Mouse (Mus musculus) heart, postnatal 0 days (tissue): ENCODE measurements at regions not wholly inside any gene's neighbourhood (a gene's known extent, or its start where the extent isn't known, plus 50 kb on each side); places are given as distances from the start of the nearest gene placed in this dataset.
A peak's percentile ranks its signal among the peaks of the same experiment; 100 is the strongest.
"Not testable (repeated sequence)": the region's sequence is repeated elsewhere in the genome, so short reads cannot be mapped to it uniquely, and the experiment has no call there.

Source experiments
- ATAC-seq: fragments of 200-750 bp; cut with Nextera tagmentation; 2 replicates; pipeline ENCODE4 v1.8.0; 2017; ENCODE audit warnings: low read depth, moderate number of reproducible peaks, moderate library complexity; ENCODE audit not compliant: insufficient read depth
- DNase-seq: peaks from one replicate; pipeline ENCODE4 v3.0.0-alpha.2; 2016; ENCODE audit warnings: low spot score
- H3K27ac ChIP-seq: fragments of 300-500 bp; sonication (generic); 2 replicates; pipeline ENCODE4 v1.5.1; 2014; ENCODE audit warnings: low read depth, mild to moderate bottlenecking
- H3K27me3 ChIP-seq: fragments of 300-500 bp; sonication (generic); 2 replicates; pipeline ENCODE4 v1.6.1; 2014; ENCODE audit warnings: low read length, mixed read lengths; ENCODE audit not compliant: control insufficient read depth, insufficient read depth
- H3K36me3 ChIP-seq: fragments of 300-500 bp; sonication (generic); replicated peaks from 2 replicates; pipeline ENCODE4 v1.6.1; 2014; ENCODE audit warnings: low read length, mixed read lengths; ENCODE audit not compliant: control insufficient read depth, insufficient read depth
- H3K4me1 ChIP-seq: fragments of 300-500 bp; sonication (generic); 2 replicates; pipeline ENCODE4 v1.6.1; 2014; ENCODE audit warnings: antibody characterized with exemption; ENCODE audit not compliant: control insufficient read depth, insufficient read depth
- H3K4me2 ChIP-seq: fragments of 300-500 bp; sonication (generic); 2 replicates; pipeline ENCODE4 v1.6.1; 2014; ENCODE audit warnings: low read depth, mild to moderate bottlenecking, low read length, moderate library complexity
- H3K4me3 ChIP-seq: fragments of 300-500 bp; sonication (generic); 2 replicates; pipeline ENCODE4 v1.5.1; 2014; ENCODE audit warnings: low read depth, low read length
- H3K9ac ChIP-seq: fragments of 300-500 bp; sonication (generic); replicated peaks from 2 replicates; pipeline ENCODE4 v1.6.1; 2014; ENCODE audit warnings: low read depth, low read length, mixed read lengths
- H3K9me3 ChIP-seq: fragments of 300-500 bp; sonication (generic); replicated peaks from 2 replicates; pipeline ENCODE4 v1.6.1; 2016; ENCODE audit warnings: low read length; ENCODE audit not compliant: control insufficient read depth
- CTCF ChIP-seq: IDR thresholded peaks from 2 replicates; pipeline ENCODE4 v1.5.1; 2016; ENCODE audit warnings: antibody characterized with exemption, control low read depth, low read depth
- EP300 ChIP-seq: IDR thresholded peaks from 2 replicates; pipeline ENCODE4 v1.6.1; 2016; ENCODE audit warnings: antibody characterized with exemption, low read depth
- WGBS: fragments of 180-500 bp; shearing (Covaris S2); extraction: QIAGEN DNeasy Blood & Tissue Kit; methylation state at CpG from one replicate; pipeline ENCODE4 v1.1.7; 2014; 5-methylcytosine and 5-hydroxymethylcytosine counted together

- Histone ChIP-seq H3K27ac (no peak overlapping the region), H3K27me3 (no peaks in the 10 kb centered on the region), H3K36me3 (no peaks in the 10 kb centered on the region), H3K4me1 (no peaks in the 10 kb centered on the region), H3K4me3 (no peak overlapping the region), H3K9ac (no peak overlapping the region), H3K4me2 (no peak overlapping the region; the same call in 1 of the 2 replicates), H3K9me3 (no peaks in the 10 kb centered on the region)
- ATAC-seq: no peak
- DNase-seq: no peak
- WGBS: 14% methylated on average over 7 of the region's 7 CpGs
- TF ChIP-seq CTCF (no peak), EP300 (no peak)
These were observed 299.6 kb downstream of the Chl1 start for GRCm38 (mm10) chr6:103809986-103810341.

GRCm38 (mm10) chr6:103810342-103811001 lies 300.1 kb downstream of the Chl1 start:
- ATAC-seq: no peak
- Histone ChIP-seq H3K9me3 (no peaks in the 10 kb centered on the region), H3K4me3 (no peak overlapping the region), H3K4me1 (no peaks in the 10 kb centered on the region), H3K4me2 (peak overlapping the region; percentile 4; the same call in 1 of the 2 replicates), H3K36me3 (no peaks in the 10 kb centered on the region), H3K9ac (no peak overlapping the region), H3K27me3 (no peaks in the 10 kb centered on the region), H3K27ac (no peak overlapping the region)
- TF ChIP-seq CTCF (no peak), EP300 (no peak)
- DNase-seq: no peak
- 3% methylated on average over 13 of the region's 13 CpGs for WGBS

GRCm38 (mm10) chr6:103816396-103816795 lies 306.0 kb downstream of the Chl1 start:
- not testable (repeated sequence) for H3K9ac ChIP-seq, H3K4me2 ChIP-seq, H3K36me3 ChIP-seq, H3K9me3 ChIP-seq, H3K27me3 ChIP-seq, DNase-seq, ATAC-seq, H3K27ac ChIP-seq, H3K4me1 ChIP-seq, H3K4me3 ChIP-seq
- WGBS: 71% methylated on average over 5 of the region's 5 CpGs

GRCm38 (mm10) chr6:103826042-103826441 lies 315.7 kb downstream of the Chl1 start:
- WGBS: 58% methylated on average over 2 of the region's 2 CpGs
- H3K27ac ChIP-seq: no peak overlapping the region
- H3K4me2 ChIP-seq: no peak overlapping the region
- no peak overlapping the region for H3K9ac ChIP-seq
- H3K9me3 ChIP-seq: no peaks in the 10 kb centered on the region
- no peak overlapping the region for H3K4me3 ChIP-seq
- ATAC-seq (no peak), DNase-seq (no peak)
- TF ChIP-seq CTCF (no peak), EP300 (no peak)
- H3K4me1 ChIP-seq: no peaks in the 10 kb centered on the region
- H3K36me3 ChIP-seq: no peaks in the 10 kb centered on the region
- no peaks in the 10 kb centered on the region for H3K27me3 ChIP-seq

GRCm38 (mm10) chr6:103827623-103828022 lies 317.2 kb downstream of the Chl1 start:
- no peak for ATAC-seq
- no peak for DNase-seq
- Histone ChIP-seq H3K27me3 (no peaks in the 10 kb centered on the region), H3K9ac (no peak overlapping the region), H3K27ac (no peak overlapping the region), H3K4me3 (no peak overlapping the region), H3K4me1 (no peaks in the 10 kb centered on the region), H3K4me2 (no peak overlapping the region), H3K9me3 (no peaks in the 10 kb centered on the region), H3K36me3 (no peaks in the 10 kb centered on the region)
- TF ChIP-seq EP300 (no peak), CTCF (no peak)
- WGBS: 75% methylated on average over 3 of the region's 3 CpGs

- H3K27me3 ChIP-seq: no peaks in the 10 kb centered on the region
- DNase-seq (no peak), ATAC-seq (no peak)
- H3K4me1 ChIP-seq: no peaks in the 10 kb centered on the region
- TF ChIP-seq CTCF: no peak
- no peak for TF ChIP-seq EP300
- no peaks in the 10 kb centered on the region for H3K36me3 ChIP-seq
- H3K4me3 ChIP-seq: no peak overlapping the region
- H3K4me2 ChIP-seq: no peak overlapping the region
- H3K27ac ChIP-seq: no peak overlapping the region
- no peak overlapping the region for H3K9ac ChIP-seq
- WGBS: 92% methylated on average over 1 of the region's 1 CpGs
- no peaks in the 10 kb centered on the region for H3K9me3 ChIP-seq
These were observed 318.5 kb downstream of the Chl1 start for GRCm38 (mm10) chr6:103828866-103829265.
